In the genomic region with DNA sequence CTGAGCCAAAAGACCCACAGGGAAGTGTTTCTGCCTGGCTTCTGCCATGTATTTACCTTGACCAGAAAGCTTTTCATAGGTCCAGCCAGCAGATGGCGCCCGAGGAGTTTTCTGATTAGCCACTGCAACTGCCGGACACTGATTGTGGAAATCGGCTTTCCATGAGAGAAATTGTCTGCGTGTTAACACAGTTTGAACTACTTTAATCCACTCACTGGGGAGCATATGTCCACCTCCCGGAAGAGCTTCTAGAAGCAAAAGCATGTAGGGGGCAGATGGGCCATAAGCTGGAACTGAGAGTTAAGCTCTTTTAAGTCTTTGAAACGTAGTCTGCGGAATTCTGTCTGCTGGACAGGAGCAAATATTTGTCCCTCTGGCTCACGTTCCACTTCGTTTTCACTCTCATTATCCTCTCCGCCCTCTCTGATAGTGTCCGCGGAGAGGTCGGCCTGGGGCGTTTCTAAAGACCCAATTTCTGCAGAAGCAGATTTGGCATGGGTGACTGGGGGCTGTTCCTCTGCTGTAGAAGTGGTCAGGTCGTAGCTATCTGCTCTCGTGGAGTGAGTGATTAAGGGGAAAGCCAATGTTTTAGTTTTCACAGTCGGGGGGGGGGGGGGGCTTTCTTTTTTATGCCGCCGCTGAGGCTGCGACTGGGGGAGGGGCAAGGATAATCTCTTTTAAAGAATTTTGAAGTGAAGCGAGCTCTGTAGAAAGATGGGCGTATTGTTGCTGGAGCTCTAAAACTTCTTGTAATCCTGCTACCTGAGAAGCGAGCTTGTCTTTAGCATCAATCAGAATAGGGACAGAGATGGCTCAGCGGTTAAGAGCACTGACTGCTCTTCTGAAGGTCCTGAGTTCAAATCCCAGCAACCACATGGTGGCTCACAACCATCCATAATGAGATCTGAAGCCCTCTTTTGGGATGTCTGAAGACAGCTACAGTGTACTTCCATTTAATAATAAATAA, we compare ENCODE assay signal across 8 mouse cellular contexts. TPM values are rescaled to one million over a fixed set of nuclear protein-coding genes. Genes with fewer than 3 reads are reported as not detected.
DNase-seq lines count a peak whose midpoint lies in the region; ATAC-seq and TF ChIP-seq lines count a peak whose summit lies in the region.

No protein-coding gene starts in this region.

- peak; percentile 85 for ATAC-seq in forebrain, embryonic 15.5 days (replicated peaks)
- ATAC-seq in liver, postnatal 0 days = peak; percentile 66

- peak; percentile 79 for TF ChIP-seq CTCF in liver, postnatal 0 days (IDR thresholded peaks at IDR 0.05; ENCODE audit: low read depth)

- peaks cover 6% of the 10 kb centered on the region for H3K4me1 ChIP-seq in forebrain, embryonic 15.5 days
- H3K4me1 ChIP-seq in liver, postnatal 0 days (ENCODE audit: insufficient read depth) = no peaks in the 10 kb centered on the region

- H3K27ac ChIP-seq in forebrain, embryonic 15.5 days (replicated peaks) = no peak overlapping the region
- H3K27ac ChIP-seq in liver, postnatal 0 days (ENCODE audit: low read depth) = no peak overlapping the region

- peak; percentile 86 for DNase-seq in ES-CJ7 (ENCODE audit: low read depth, low spot score)
- DNase-seq in cerebellum, adult 11 months = peak; percentile 79
- peak; percentile 87 to 92 for DNase-seq in heart, postnatal 14 days
- peak; percentile 88 for DNase-seq in layer of hippocampus, adult 11-12 months (ENCODE audit: low spot score)
- peak; percentile 86 for DNase-seq in liver, postnatal 0 days
- DNase-seq in ovary, adult 18-20 months (ENCODE audit: low spot score) = peak; percentile 73
- DNase-seq in thymus, postnatal 0 days (ENCODE audit: low spot score) = peak; percentile 49

- no peak for TF ChIP-seq EP300 in liver, postnatal 0 days (IDR thresholded peaks at IDR 0.05; ENCODE audit: low read depth)

- H3K27me3 ChIP-seq in forebrain, embryonic 15.5 days = no peaks in the 10 kb centered on the region
- no peaks in the 10 kb centered on the region for H3K27me3 ChIP-seq in liver, postnatal 0 days (ENCODE audit: insufficient read depth, low read length)

- H3K4me2 ChIP-seq in forebrain, embryonic 15.5 days (replicated peaks) = peak overlapping the region; percentile 73
- H3K4me2 ChIP-seq in liver, postnatal 0 days (ENCODE audit: low read depth, low read length) = peak overlapping the region; percentile 56

- intact Hi-C loops in heart, postnatal 14 days (cut with DNase I) = loop anchor here (2.0 kb wide), 2 partner anchors 267 to 751 kb away; no protein-coding TSS in a partner anchor

- no peaks in the 10 kb centered on the region for H3K9me3 ChIP-seq in forebrain, embryonic 15.5 days
- H3K9me3 ChIP-seq in liver, postnatal 0 days (ENCODE audit: low read length) = no peaks in the 10 kb centered on the region

- H3K9ac ChIP-seq in forebrain, embryonic 15.5 days (replicated peaks) = peak overlapping the region; percentile 44
- H3K9ac ChIP-seq in liver, postnatal 0 days (replicated peaks) = peak overlapping the region; percentile 35; the same call in 1 of the 2 replicates

- H3K4me3 ChIP-seq in forebrain, embryonic 15.5 days = peak overlapping the region; percentile 37
- peak overlapping the region; percentile 39 for H3K4me3 ChIP-seq in liver, postnatal 0 days (ENCODE audit: low read depth, low read length)

- 4% methylated on average over 25 of the region's 25 CpGs for WGBS in forebrain, embryonic 15.5 days
- WGBS in liver, postnatal 0 days (ENCODE audit: insufficient replicate concordance) = 25% methylated on average over 24 of the region's 25 CpGs

- H3K36me3 ChIP-seq in forebrain, embryonic 15.5 days = no peaks in the 10 kb centered on the region
- no peaks in the 10 kb centered on the region for H3K36me3 ChIP-seq in liver, postnatal 0 days (replicated peaks; ENCODE audit: insufficient read depth, low read length)

RNA-seq across cellular contexts. Expression of a gene that starts 41.2 kb away (rescaled TPM):
- polyA plus RNA-seq in forebrain, embryonic 15.5 days (2015; fragmentation: Nextera tagmentation; extraction: Ambion mirVana) = 0.11 and 0.17 TPM in 2 replicates
- under 1 TPM; 0.05 TPM for total RNA-seq in heart, postnatal 14 days (2021)
- 0.01 TPM in 1 of 2 replicates, not detected in the other for polyA plus RNA-seq in liver, postnatal 0 days (2015; fragmentation: Nextera tagmentation; extraction: Ambion mirVana)
- polyA plus RNA-seq in thymus, postnatal 0 days (2015; fragmentation: Nextera tagmentation; extraction: Ambion mirVana) = 0.05 TPM in 2 replicates
